Comparison of ENCODE assay signal across 1 mouse cellular context in the genomic region with DNA sequence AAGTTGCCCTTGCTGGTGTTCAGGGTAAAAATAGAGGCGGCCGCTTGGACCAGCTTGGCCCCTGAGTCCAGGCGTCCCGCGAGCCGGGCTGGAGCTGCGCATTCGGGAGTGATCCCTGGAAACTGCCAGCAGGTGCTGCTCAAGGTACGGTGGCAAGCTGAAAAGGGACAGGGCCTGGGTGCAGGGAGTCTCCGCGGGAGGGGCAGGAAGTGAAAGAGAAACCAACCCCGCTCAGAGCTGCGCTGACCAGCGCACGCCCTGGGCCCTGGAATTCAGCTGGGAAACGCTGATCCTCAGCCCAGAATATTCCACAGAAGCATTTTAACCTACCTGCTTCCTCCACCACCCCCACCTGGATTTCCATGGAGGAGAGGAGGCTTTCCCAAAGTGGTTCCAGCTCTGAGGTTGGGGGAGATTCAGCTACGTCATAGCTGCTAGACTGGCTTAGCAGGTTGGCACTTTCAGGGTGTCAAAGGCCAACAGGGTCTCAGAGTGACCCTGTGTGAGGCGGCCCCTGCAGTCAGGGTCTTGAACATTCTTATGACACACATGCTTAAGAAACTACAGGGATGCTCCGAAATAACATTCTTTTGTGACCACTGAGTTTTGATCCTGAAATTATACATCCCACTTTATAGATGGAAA.
TF ChIP-seq lines count a peak whose summit lies in the region.

No protein-coding gene starts in this region.

TF ChIP-seq in C2C12, 6 proteins besides CTCF, POLR2A, EP300 and RAD21:
- TF ChIP-seq FOSL1 (IDR thresholded peaks at IDR 0.05; ENCODE audit: insufficient read depth, low read length, poor library complexity, severe bottlenecking): no peak
- TF ChIP-seq MAX (IDR thresholded peaks at IDR 0.05): peak; percentile 36
- TF ChIP-seq CEBPB (IDR thresholded peaks at IDR 0.05; ENCODE audit: low read depth): no peak
